Mouse (Mus musculus): ENCODE data around the gene Zfp366. TPM values are rescaled to one million over a fixed set of nuclear protein-coding genes. Genes with fewer than 3 reads are reported as not detected.

The Zfp366 gene
- polyA plus RNA-seq, 1 experiment from 2014 or later: 0.36 TPM

DNA sequence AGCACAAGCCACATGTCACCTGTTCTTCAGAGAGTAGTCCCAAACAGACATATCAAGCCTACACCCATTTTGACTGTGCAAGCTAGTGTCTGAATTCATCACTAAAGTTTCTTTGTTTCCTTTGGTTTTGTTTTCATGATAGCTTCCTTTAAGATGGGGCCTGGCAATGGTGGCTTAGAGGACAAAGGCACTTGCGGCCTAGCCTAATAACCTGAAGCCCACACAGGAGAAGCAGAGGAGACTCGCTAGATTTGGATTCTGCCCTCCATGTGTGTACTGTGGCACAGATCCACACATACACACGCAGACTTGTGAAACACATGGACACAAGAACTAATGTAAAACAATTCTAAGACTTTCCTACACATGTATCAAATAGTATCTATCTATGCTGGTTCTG lies 37.4 kb downstream of the Zfp366 start:
- H3K4me1 ChIP-seq: peaks cover 14% of the 10 kb centered on the region
- no peak for DNase-seq (ENCODE audit: low spot score)
- no peaks in the 10 kb centered on the region for H3K27me3 ChIP-seq (ENCODE audit: low read depth, poor library complexity, severe bottlenecking)
- no peaks in the 10 kb centered on the region for H3K9me3 ChIP-seq (replicated peaks)
- H3K36me3 ChIP-seq: no peaks in the 10 kb centered on the region
- H3K4me3 ChIP-seq: no peak overlapping the region
- WGBS: 93% methylated on average over 3 of the region's 3 CpGs
- H3K27ac ChIP-seq: no peak overlapping the region

DNA sequence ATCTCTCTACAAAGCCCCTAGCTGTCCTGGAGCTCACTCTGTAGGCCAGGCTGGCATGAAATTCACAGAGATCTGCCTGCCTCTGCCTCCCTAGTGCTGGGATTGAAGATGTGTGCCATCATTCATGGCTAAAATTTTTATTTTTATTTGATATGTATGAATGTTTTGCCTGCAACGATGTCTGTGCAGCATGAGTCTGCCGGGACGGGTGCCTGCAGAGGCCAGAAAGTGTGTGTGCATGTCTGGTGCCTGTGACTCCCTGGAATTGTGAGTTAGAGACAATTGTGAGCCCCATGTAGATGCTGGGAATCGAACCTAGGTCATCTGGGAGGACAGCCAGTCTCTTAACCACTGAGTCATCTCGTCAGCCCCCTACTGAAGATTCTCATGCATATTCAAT lies 37.9 kb downstream of the Zfp366 start:
- no peak overlapping the region for H3K27ac ChIP-seq
- H3K4me1 ChIP-seq: peaks cover 14% of the 10 kb centered on the region
- H3K36me3 ChIP-seq: no peaks in the 10 kb centered on the region
- DNase-seq (ENCODE audit: low spot score): no peak
- no peaks in the 10 kb centered on the region for H3K27me3 ChIP-seq (ENCODE audit: low read depth, poor library complexity, severe bottlenecking)
- H3K4me3 ChIP-seq: no peak overlapping the region
- no peaks in the 10 kb centered on the region for H3K9me3 ChIP-seq (replicated peaks)
- 95% methylated on average over 5 of the region's 5 CpGs for WGBS

DNA sequence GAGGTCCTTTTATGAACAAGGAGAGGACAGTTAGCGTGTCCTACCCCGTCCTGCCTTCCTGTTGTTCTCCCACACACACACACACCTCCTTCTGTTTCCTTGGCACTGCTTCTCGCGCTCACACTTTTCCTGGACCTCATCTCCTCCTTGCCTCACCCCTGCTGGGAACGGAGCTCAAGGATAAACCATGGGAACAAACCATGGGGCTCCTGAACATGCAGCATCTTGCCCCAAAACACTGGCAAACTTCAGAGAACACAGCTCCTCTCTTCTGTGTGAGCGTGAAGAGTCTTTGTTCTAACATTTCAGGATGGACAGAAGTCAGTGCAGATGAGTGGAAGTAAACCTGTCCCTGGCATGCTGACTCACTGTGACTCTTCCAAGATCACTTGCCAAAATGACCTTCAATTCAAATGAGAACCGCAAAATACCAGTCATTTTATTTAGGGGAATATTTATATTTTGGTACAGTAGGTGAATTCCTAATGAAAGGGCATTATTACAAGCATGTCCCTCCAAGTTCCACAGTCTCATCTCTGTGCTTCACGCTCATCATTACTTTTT lies 38.8 kb downstream of the Zfp366 start:
- H3K27ac ChIP-seq: 0 out of 2 replicates have a peak overlapping the region, but pooled peaks have one; percentile 9
- H3K36me3 ChIP-seq: no peaks in the 10 kb centered on the region
- H3K27me3 ChIP-seq (ENCODE audit: low read depth, poor library complexity, severe bottlenecking): no peaks in the 10 kb centered on the region
- H3K9me3 ChIP-seq (replicated peaks): no peaks in the 10 kb centered on the region
- H3K4me3 ChIP-seq: no peak overlapping the region
- WGBS: 79% methylated on average over 8 of the region's 8 CpGs
- H3K4me1 ChIP-seq: peaks cover 14% of the 10 kb centered on the region
- DNase-seq (ENCODE audit: low spot score): no peak

DNA sequence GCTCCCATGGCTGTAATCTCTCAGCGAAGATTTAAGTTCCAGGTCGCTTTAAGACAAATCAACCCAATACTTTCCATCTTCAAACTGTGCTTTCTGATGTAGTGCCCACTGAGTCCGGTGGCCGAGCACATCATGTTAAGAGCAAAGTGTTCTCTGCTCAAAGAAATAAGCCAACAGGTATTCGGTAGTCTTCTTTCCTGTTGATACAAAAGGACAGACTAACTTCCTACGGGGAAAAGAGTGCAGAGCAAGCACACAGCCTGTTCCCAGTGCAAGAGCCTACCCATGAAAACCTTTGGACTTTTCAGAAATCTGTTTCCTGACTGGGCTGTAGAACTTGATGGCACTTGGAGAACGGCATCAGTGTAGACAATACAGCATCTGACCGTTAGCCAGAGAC lies 39.3 kb downstream of the Zfp366 start:
- Histone ChIP-seq H3K27ac (no peak overlapping the region), H3K4me1 (peaks cover 14% of the 10 kb centered on the region), H3K36me3 (no peaks in the 10 kb centered on the region), H3K4me3 (no peak overlapping the region), H3K27me3 (ENCODE audit: low read depth, poor library complexity, severe bottlenecking) (no peaks in the 10 kb centered on the region), H3K9me3 (replicated peaks) (no peaks in the 10 kb centered on the region)
- 96% methylated on average over 8 of the region's 8 CpGs for WGBS
- DNase-seq (ENCODE audit: low spot score): no peak

DNA sequence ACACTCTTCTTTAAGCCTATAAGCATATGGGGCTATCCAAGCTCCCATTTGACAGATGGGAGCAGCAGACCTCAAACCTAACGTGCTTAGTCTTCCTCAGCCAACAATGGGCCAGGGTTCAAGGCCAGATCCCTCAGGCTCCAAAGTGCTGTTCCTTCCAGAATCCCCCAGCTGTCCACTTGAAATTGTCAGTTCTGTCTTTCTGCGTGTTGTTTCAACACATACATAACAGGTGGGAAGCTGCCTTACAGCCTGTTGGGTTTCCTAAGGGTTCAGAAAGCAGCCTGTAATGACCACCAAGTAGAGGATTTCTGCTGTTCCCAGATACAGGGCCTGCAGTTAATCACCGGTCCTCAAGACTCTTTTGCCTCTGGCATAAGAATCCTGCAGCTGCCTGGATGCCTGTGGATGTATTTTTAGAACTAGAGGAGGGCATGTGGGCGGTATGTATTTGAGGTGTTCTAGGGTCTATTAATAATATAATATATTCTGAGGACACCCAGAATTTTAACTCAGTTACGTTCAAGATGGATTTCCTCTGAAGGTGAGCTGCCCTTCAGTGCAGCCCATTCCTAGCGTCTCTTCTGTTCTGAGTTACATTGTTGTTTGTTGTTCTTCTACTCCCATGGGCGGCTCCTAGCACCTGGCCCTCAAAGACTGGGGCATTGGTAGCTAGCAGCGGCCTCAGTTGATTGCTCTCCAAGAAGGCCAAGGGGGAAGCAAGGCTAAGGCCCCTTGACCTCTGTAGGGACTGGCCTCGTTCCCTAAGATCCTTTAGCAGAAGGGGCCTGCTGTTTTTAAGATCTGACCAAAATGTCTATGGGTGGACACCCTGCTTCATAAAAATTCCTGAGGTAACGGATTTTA lies 41.0 kb downstream of the Zfp366 start:
- Histone ChIP-seq H3K4me3 (no peak overlapping the region), H3K27ac (no peak overlapping the region), H3K9me3 (replicated peaks) (no peaks in the 10 kb centered on the region), H3K36me3 (no peaks in the 10 kb centered on the region), H3K4me1 (peaks cover 22% of the 10 kb centered on the region), H3K27me3 (ENCODE audit: low read depth, poor library complexity, severe bottlenecking) (no peaks in the 10 kb centered on the region)
- WGBS: 76% methylated on average over 10 of the region's 10 CpGs
- DNase-seq (ENCODE audit: low spot score): no peak

DNA sequence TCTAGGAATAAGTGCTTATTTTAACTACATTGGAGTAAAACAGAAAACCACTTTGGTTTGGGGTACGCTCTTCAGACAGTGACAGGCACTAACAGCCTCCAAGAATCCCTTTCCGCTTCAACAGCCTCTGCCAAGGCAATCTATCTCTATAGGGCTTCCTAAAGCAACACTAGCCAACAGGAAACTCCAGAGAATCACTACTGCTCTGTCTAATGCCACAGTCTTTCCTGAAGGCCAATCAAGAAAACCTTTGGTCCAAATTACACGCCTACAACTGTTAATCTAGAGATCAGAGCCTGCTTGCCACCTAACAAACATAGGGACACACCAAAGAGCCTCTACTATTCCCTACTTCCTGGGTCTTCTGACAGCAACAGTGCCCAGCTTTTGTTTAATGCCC lies 42.2 kb downstream of the Zfp366 start:
- DNase-seq (ENCODE audit: low spot score): no peak
- no peak overlapping the region for H3K27ac ChIP-seq
- no peaks in the 10 kb centered on the region for H3K9me3 ChIP-seq (replicated peaks)
- 77% methylated on average over 3 of the region's 3 CpGs for WGBS
- H3K36me3 ChIP-seq: no peaks in the 10 kb centered on the region
- H3K4me1 ChIP-seq: peaks cover 22% of the 10 kb centered on the region
- no peak overlapping the region for H3K4me3 ChIP-seq
- no peaks in the 10 kb centered on the region for H3K27me3 ChIP-seq (ENCODE audit: low read depth, poor library complexity, severe bottlenecking)

DNA sequence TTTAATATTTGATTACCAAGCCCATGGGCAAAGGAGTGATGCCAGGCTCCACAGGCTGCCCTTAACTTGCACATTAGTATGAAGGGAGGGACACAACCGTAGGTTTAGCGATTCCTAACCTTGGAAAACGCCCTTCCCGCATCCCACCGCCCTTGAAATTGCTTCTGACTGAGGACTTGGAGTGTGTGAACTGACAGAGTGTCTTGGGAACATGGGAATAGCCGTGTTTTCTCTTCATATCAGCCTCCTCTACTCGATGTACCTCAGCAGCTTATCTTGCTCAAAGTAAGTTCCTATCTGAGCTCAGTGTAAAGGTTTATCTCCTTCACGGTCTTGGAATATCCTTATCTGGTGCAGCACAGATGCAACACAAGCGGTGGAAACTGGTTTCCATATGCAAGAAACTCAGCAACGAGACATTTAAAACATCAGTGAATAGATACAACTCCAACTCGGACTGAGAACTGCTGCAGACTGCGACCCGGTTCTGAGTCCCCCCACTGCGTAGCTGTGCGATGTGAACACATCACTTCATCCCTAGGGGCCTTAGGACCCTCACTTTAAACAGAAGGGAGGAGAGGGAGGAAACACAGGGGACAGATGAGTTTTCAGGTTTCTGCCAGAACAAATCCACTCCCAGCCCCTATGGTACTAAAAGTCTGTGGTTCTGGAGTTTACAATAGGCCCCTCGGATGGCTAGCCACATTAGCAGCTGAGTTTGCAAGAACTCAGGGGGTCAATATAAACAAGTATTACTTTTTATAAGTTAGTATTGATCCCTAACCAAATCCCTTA lies 43.0 kb downstream of the Zfp366 start:
- H3K4me3 ChIP-seq: no peak overlapping the region
- 91% methylated on average over 16 of the region's 16 CpGs for WGBS
- H3K9me3 ChIP-seq (replicated peaks): no peaks in the 10 kb centered on the region
- no peak for DNase-seq (ENCODE audit: low spot score)
- no peaks in the 10 kb centered on the region for H3K36me3 ChIP-seq
- H3K27ac ChIP-seq: no peak overlapping the region
- no peaks in the 10 kb centered on the region for H3K27me3 ChIP-seq (ENCODE audit: low read depth, poor library complexity, severe bottlenecking)
- H3K4me1 ChIP-seq: peaks cover 22% of the 10 kb centered on the region

DNA sequence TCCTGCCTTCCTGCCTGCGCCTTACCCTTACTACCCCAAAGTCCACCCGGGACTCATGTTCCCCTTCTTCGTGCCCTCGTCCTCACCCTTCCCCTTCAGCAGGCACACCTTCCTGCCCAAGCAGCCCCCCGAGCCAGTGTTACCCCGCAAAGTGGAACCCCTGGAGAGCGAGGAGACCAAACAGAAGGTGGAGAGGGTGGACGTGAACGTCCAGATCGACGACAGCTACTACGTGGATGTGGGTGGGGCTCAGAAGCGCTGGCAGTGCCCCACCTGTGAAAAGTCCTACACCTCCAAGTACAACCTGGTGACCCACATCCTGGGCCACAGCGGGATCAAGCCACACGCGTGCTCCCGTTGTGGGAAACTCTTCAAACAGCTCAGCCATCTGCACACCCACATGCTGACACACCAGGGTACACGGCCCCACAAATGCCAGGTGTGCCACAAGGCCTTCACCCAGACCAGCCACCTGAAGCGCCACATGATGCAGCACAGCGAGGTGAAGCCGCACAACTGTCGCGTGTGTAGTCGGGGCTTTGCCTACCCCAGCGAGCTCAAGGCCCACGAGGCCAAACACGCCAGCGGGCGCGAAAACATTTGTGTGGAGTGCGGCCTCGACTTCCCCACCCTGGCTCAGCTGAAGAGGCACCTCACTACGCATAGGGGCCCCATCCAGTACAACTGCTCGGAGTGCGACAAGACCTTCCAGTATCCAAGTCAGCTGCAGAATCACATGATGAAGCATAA lies 44.4 kb downstream of the Zfp366 start:
- no peaks in the 10 kb centered on the region for H3K9me3 ChIP-seq (replicated peaks)
- H3K27ac ChIP-seq: no peak overlapping the region
- no peaks in the 10 kb centered on the region for H3K27me3 ChIP-seq (ENCODE audit: low read depth, poor library complexity, severe bottlenecking)
- no peak for DNase-seq (ENCODE audit: low spot score)
- H3K36me3 ChIP-seq: no peaks in the 10 kb centered on the region
- 95% methylated on average over 35 of the region's 35 CpGs for WGBS
- H3K4me1 ChIP-seq: peaks cover 17% of the 10 kb centered on the region
- no peak overlapping the region for H3K4me3 ChIP-seq

DNA sequence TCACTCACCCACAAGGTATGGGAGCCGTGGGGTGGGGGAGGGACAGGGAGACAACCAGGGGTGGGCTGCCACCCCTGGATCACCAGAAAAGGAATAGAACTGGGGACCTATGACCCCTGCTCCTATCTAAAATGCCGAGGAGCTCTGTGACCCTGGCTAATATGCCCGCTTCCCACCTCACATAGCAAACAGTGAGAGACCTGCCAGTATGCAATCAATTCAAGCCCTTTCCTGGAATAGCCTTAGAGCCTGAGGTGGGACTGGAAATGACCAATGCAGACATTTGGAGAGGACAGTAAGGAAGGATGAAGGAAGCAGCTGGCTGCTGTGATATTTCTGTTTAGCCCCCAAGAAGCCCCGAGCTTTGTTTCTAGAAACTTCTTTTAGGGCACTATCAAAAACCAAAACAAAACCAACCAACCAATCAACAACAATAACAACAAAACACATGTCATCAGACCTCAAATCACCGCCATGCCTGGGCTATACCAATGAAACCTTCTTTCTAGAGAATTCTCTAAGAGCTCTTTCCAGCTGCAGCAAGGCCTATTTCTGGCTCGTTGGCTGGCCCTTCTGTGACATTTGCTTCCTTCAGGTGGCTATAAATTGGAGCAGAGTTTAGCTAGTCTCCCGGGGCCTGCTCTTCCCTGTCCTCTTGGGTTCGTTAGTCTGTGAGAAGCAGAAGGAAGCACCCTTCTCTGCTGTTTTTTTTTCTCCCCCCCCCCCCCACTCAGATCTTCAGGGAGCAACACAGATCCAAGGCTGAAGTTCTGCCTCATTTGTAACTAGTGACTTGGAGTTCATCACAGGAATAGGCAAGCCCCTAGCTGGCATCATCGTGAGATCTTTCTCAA lies 45.2 kb downstream of the Zfp366 start:
- Histone ChIP-seq H3K27ac (no peak overlapping the region), H3K36me3 (no peaks in the 10 kb centered on the region), H3K27me3 (ENCODE audit: low read depth, poor library complexity, severe bottlenecking) (no peaks in the 10 kb centered on the region), H3K4me3 (no peak overlapping the region), H3K4me1 (peaks cover 17% of the 10 kb centered on the region), H3K9me3 (replicated peaks) (no peaks in the 10 kb centered on the region)
- no peak for DNase-seq (ENCODE audit: low spot score)
- 75% methylated on average over 9 of the region's 9 CpGs for WGBS

DNA sequence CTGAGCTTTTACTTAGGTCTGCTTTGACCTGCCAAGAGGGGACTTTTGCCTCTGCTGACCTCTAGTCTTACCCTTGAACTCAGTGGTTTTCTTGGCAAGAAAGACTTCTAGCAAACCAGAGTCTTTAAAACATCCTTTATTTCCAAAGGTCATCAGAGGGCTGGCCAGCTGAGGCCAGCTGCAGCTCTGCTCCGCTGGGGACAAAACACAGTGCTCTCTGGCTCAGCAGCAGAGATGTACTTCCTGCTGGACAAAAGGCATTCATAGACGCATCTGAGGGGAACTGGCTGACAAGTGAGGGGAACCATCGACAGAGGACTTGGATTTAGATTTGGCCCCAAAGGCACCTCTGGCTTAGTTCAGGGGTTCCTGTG lies 45.9 kb downstream of the Zfp366 start:
- WGBS: 65% methylated on average over 3 of the region's 3 CpGs
- no peaks in the 10 kb centered on the region for H3K9me3 ChIP-seq (replicated peaks)
- no peak overlapping the region for H3K4me3 ChIP-seq
- DNase-seq (ENCODE audit: low spot score): no peak
- H3K27me3 ChIP-seq (ENCODE audit: low read depth, poor library complexity, severe bottlenecking): no peaks in the 10 kb centered on the region
- H3K4me1 ChIP-seq: peaks cover 13% of the 10 kb centered on the region
- H3K36me3 ChIP-seq: no peaks in the 10 kb centered on the region
- no peak overlapping the region for H3K27ac ChIP-seq

DNA sequence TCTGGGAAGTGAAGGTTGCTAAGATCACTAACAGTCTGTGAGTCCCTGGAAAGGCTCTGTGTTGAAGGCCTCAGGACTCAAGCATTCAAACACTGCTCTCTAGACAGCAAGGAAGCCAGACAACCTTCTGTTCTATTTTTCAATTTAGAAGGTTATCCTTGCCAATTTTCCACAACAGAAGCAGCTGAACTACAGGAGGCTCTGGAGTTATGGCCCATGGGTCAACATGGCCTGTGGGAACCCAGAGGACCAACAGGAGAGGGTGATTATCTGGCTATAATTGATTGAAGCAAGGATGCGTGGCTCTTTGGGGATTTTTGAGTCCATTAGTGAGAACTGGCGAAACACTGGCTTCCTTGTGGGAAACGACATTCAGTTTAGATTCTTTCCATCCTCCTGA lies 48.7 kb downstream of the Zfp366 start:
- Histone ChIP-seq H3K4me3 (no peak overlapping the region), H3K27ac (no peak overlapping the region), H3K27me3 (ENCODE audit: low read depth, poor library complexity, severe bottlenecking) (no peaks in the 10 kb centered on the region), H3K36me3 (no peaks in the 10 kb centered on the region), H3K9me3 (replicated peaks) (no peaks in the 10 kb centered on the region), H3K4me1 (peaks cover 27% of the 10 kb centered on the region)
- 75% methylated on average over 3 of the region's 3 CpGs for WGBS
- no peak for DNase-seq (ENCODE audit: low spot score)

DNA sequence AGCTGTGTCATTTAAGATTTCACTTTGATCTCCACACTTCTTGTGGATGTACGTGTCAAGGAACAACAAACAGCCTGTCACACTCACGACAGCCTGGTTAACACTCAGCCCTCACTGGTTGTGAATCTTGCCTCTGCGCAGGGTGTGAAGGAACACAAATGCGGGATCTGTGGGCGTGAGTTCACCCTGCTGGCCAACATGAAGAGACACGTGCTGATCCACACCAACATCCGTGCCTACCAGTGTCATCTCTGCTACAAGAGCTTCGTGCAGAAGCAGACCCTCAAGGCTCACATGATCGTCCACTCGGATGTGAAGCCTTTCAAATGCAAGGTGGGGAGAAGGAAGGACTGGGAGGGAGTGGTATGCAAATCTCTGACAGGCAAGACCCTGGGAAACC lies 49.3 kb downstream of the Zfp366 start:
- Histone ChIP-seq H3K27me3 (ENCODE audit: low read depth, poor library complexity, severe bottlenecking) (no peaks in the 10 kb centered on the region), H3K27ac (no peak overlapping the region), H3K36me3 (no peaks in the 10 kb centered on the region), H3K4me1 (peaks cover 34% of the 10 kb centered on the region), H3K4me3 (no peak overlapping the region), H3K9me3 (replicated peaks) (no peaks in the 10 kb centered on the region)
- DNase-seq (ENCODE audit: low spot score): no peak
- WGBS: 63% methylated on average over 10 of the region's 10 CpGs
